Mouse (Mus musculus) lung, adult 10 weeks (tissue): ENCODE measurements around the gene Erich3. TPM values are rescaled to one million over a fixed set of nuclear protein-coding genes. Genes with fewer than 3 reads are reported as not detected.

Experiments
- polyA plus RNA-seq: library from polyadenylated mRNA; stranded (reverse); fragments of 350-450 nt; fragmentation: Illumina TruSeq; extraction: RNeasy Lipid Tissue Mini Kit (QIAGEN cat#74804); gene quantifications from one replicate; pipeline ENCODE4 v1.2.3, GENCODE M21; 2014; ENCODE audit warnings: low read depth, low replicate concordance; ENCODE audit not compliant: insufficient read depth

Gene Erich3
- polyA plus RNA-seq, result 1.9 TPM

GRCm38 (mm10) chr3:154663545-154663944 lies at the start of gene Erich3:
Erich3 (plus strand) TSS chr3:154663859.

Other genes starting within 250 kb of the Erich3 start
- gene Cryz, start 67.1 kb upstream of the Erich3 start, polyA plus RNA-seq, result 6.8 TPM
- gene Tyw3, start 66.8 kb upstream of the Erich3 start, polyA plus RNA-seq, result 4.1 TPM